Comparison of ENCODE assay signal across 8 mouse cellular contexts in the genomic region with DNA sequence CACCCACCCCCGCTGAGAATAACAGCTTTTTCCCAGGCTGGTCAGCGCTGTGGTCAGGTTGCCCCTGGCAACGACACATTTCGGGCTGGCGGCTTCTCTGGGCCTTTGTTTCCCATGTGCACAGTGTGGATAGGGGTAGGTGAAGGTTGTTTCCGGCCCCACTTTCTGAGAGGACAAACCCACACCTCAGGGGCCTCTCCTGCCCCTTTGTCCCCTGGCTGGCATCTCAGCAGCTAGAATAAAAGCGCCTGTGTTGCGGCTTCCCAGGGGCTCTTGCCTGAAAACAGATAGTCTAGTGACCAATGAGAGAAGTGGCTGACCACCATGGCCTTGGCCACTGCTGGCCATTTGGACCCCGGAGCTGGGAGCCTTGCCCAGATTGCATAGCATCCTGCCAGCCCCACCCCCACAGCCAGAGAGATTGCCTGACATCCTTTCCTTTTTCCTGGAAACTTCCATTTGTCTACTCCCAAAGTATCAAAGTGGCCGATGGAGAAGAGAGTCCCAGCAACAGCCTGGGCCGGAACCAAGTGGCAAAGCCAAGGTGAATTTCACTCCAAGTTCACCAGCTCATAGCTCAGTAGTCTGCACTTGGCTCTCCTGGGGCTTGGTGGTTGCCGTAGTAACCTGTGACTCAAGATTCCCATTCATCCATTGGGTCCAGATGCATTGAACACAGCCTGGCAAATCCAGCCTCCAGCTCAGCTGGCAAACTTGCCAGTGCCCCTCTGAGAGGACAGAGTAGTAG.
A peak's percentile ranks its signal among the peaks of the same experiment; 100 is the strongest.
DNase-seq lines count a peak whose midpoint lies in the region; ATAC-seq lines count a peak whose summit lies in the region.

No protein-coding gene starts in this region.

- peak; percentile 16 for DNase-seq in lung, postnatal 36 days
- no peak for DNase-seq in lung, postnatal 25 days (ENCODE audit: low spot score)
- DNase-seq in embryo, embryonic 10 days (ENCODE audit: low spot score) = peak; percentile 64
- peak; percentile 35 for DNase-seq in heart, postnatal 25 days (ENCODE audit: low spot score)
- peak; percentile 73 to 80 for DNase-seq in left cerebral cortex, postnatal 10 days (ENCODE audit: extremely low spot score in 1 of 2, low spot score in 2 of 2)
- DNase-seq in neural tube, embryonic 11.5 days (ENCODE audit: low spot score) = peak; percentile 57
- no peak for DNase-seq in thymus, postnatal 0 days (ENCODE audit: low spot score)

- H3K27me3 ChIP-seq in neural tube, embryonic 11.5 days (ENCODE audit: control insufficient read depth, insufficient read depth, low read length) = no peaks in the 10 kb centered on the region

- intact Hi-C loops in heart, postnatal 25 days (cut with DNase I) = loop anchor here (5.0 kb wide), 1 partner anchor 50 kb away; no protein-coding TSS in a partner anchor
- intact Hi-C loops in left cerebral cortex, postnatal 10 days (cut with DNase I) = no loop called here

- peaks cover 12% of the 10 kb centered on the region for H3K4me1 ChIP-seq in neural tube, embryonic 11.5 days (ENCODE audit: control insufficient read depth, insufficient read depth, low read length)

- H3K4me3 ChIP-seq in neural tube, embryonic 11.5 days (ENCODE audit: low read depth, low read length) = no peak overlapping the region

- peak; percentile 84 for ATAC-seq in neural tube, embryonic 11.5 days (ENCODE audit: insufficient read depth, low FRiP score, low TSS enrichment)
- no peak for ATAC-seq in activated CD4-positive, CD25-positive, alpha-beta regulatory T cell, adult 4 months

- no peaks in the 10 kb centered on the region for H3K9me3 ChIP-seq in neural tube, embryonic 11.5 days (ENCODE audit: control insufficient read depth, low read length)

- 32% methylated on average over 12 of the region's 12 CpGs for WGBS in neural tube, embryonic 11.5 days

- no peak overlapping the region for H3K4me2 ChIP-seq in neural tube, embryonic 11.5 days (ENCODE audit: low read depth)

- peak overlapping the region; percentile 19; the same call in 1 of the 2 replicates for H3K9ac ChIP-seq in neural tube, embryonic 11.5 days (ENCODE audit: low read length)

- peak overlapping the region; percentile 34 for H3K27ac ChIP-seq in neural tube, embryonic 11.5 days (ENCODE audit: low read depth, low read length)

- no peaks in the 10 kb centered on the region; the same call in 1 of the 2 replicates for H3K36me3 ChIP-seq in neural tube, embryonic 11.5 days (ENCODE audit: control insufficient read depth, insufficient read depth, low read length)

Comparison
In these comparisons a context has a peak if more than half of its experiments do, and no peak if none do; other contexts are left out.
1. DNase-seq: peak in lung, postnatal 36 days (single experiment), embryo, embryonic 10 days (single experiment), heart, postnatal 25 days (single experiment), left cerebral cortex, postnatal 10 days (2 of 2) and neural tube, embryonic 11.5 days (single experiment); none in lung, postnatal 25 days (single experiment) and thymus, postnatal 0 days (single experiment).